Mouse (Mus musculus): ENCODE data around the gene Itgb8.

- no peak for TF ChIP-seq MEF2A (IDR thresholded peaks at IDR 0.05; ENCODE audit: borderline replicate concordance, low read depth, low read length)
- TF ChIP-seq POLR2A (IDR thresholded peaks at IDR 0.05; ENCODE audit: low read depth, low read length) = no peak
- TF ChIP-seq MYC (IDR thresholded peaks at IDR 0.05; ENCODE audit: low read depth, low read length) = no peak
- TF ChIP-seq USF2 (conservative IDR thresholded peaks at IDR 0.05; ENCODE audit: low read depth, low read length) = no peak
Observed at GRCm38 (mm10) chr12:119273605-119274004, 35.0 kb upstream of the Itgb8 start.
